Mouse (Mus musculus) lung, adult 2 months (tissue): ENCODE data around the gene Vdr.

Experiments used
- CTCF ChIP-seq: fragments of 200-500 bp; IDR thresholded peaks from 2 replicates; pipeline ENCODE4 v1.5.1; 2011; ENCODE audit warnings: mild to moderate bottlenecking, low read length, control low read depth; ENCODE audit not compliant: insufficient read depth
- POLR2A ChIP-seq: fragments of 200-500 bp; IDR thresholded peaks from 2 replicates; pipeline ENCODE4 v1.6.1; 2011; ENCODE audit warnings: low read depth, mild to moderate bottlenecking, control low read depth, low read length, borderline replicate concordance; ENCODE audit errors: extremely low read depth

- no peak for TF ChIP-seq CTCF
- TF ChIP-seq POLR2A, result no peak
These were observed 50.1 kb downstream of the Vdr start for GRCm38 (mm10) chr15:97860353-97860752.
